Mouse (Mus musculus) midbrain, embryonic 14.5 days (tissue): ENCODE results near the gene Foxred2. TPM values are rescaled to one million over a fixed set of nuclear protein-coding genes. Genes with fewer than 3 reads are reported as not detected.
A peak's percentile ranks its signal among the peaks of the same experiment; 100 is the strongest.

Source experiments
- ATAC-seq: fragments of 200-750 bp; cut with Nextera tagmentation; 2 replicates; pipeline ENCODE4 v1.8.0; 2017; ENCODE audit warnings: moderate number of reproducible peaks, moderate library complexity; ENCODE audit not compliant: low FRiP score, low TSS enrichment
- DNase-seq: peaks from one replicate; pipeline ENCODE4 v3.0.0-alpha.2; 2015
- H3K27ac ChIP-seq: fragments of 300-500 bp; sonication (generic); replicated peaks from 2 replicates; pipeline ENCODE4 v1.5.1; 2014; ENCODE audit warnings: mild to moderate bottlenecking, low read depth, low read length, moderate library complexity
- H3K27me3 ChIP-seq: fragments of 300-500 bp; sonication (generic); 2 replicates; pipeline ENCODE4 v1.6.1; 2014; ENCODE audit warnings: low read length, control low read depth, mixed read lengths; ENCODE audit not compliant: control insufficient read depth, insufficient read depth
- H3K36me3 ChIP-seq: fragments of 300-500 bp; sonication (generic); 2 replicates; pipeline ENCODE4 v1.6.1; 2014; ENCODE audit warnings: low read length, control low read depth; ENCODE audit not compliant: control insufficient read depth, insufficient read depth
- H3K4me1 ChIP-seq: fragments of 300-500 bp; sonication (generic); 2 replicates; pipeline ENCODE4 v1.6.1; 2014; ENCODE audit warnings: mild to moderate bottlenecking, antibody characterized with exemption, low read length, control low read depth; ENCODE audit not compliant: control insufficient read depth, insufficient read depth
- H3K4me2 ChIP-seq: fragments of 300-500 bp; sonication (generic); 2 replicates; pipeline ENCODE4 v1.6.1; 2014; ENCODE audit warnings: mild to moderate bottlenecking, low read length, moderate library complexity
- H3K4me3 ChIP-seq: fragments of 300-500 bp; sonication (generic); replicated peaks from 2 replicates; pipeline ENCODE4 v1.5.1; 2014; ENCODE audit warnings: low read depth, low read length
- H3K9ac ChIP-seq: fragments of 300-500 bp; sonication (generic); replicated peaks from 2 replicates; pipeline ENCODE4 v1.6.1; 2014; ENCODE audit warnings: mild to moderate bottlenecking, low read length, moderate library complexity
- H3K9me3 ChIP-seq: fragments of 300-500 bp; sonication (generic); 2 replicates; pipeline ENCODE4 v1.6.1; 2016; ENCODE audit warnings: low read length, control low read depth, mixed read lengths; ENCODE audit not compliant: control insufficient read depth
- WGBS: fragments of 180-500 bp; shearing (Covaris S2); extraction: QIAGEN DNeasy Blood & Tissue Kit; methylation state at CpG from one replicate; pipeline ENCODE4 v1.1.7; 2014; 5-methylcytosine and 5-hydroxymethylcytosine counted together
- polyA plus RNA-seq: library from polyadenylated mRNA; unstranded; fragments of >200 nt; fragmentation: Nextera tagmentation; extraction: Ambion mirVana; gene quantifications from 2 replicates; pipeline ENCODE4 v1.2.1, GENCODE M21; 2014

The Foxred2 gene
- polyA plus RNA-seq, 1 experiment from 2014 or later = 9.2 TPM

GRCm38 (mm10) chr15:77974165-77974841 lies 17.8 kb upstream of the Foxred2 start:
- no peaks in the 10 kb centered on the region for H3K27me3 ChIP-seq
- WGBS = 78% methylated on average over 6 of the region's 6 CpGs
- H3K4me3 ChIP-seq = no peak overlapping the region
- ATAC-seq (no peak), DNase-seq (no peak)
- peaks cover 12% of the 10 kb centered on the region for H3K4me1 ChIP-seq
- no peaks in the 10 kb centered on the region for H3K36me3 ChIP-seq
- no peaks in the 10 kb centered on the region for H3K9me3 ChIP-seq
- no peak overlapping the region for H3K27ac ChIP-seq
- H3K9ac ChIP-seq = no peak overlapping the region
- H3K4me2 ChIP-seq = no peak overlapping the region

- peak within 1 kb of the TSS; percentile 96 for H3K9ac ChIP-seq
- peak; percentile 87 for ATAC-seq
- H3K4me3 ChIP-seq = peak within 1 kb of the TSS; percentile 89
- peaks cover 14% of the 10 kb centered on the region for H3K4me1 ChIP-seq
- peaks cover 27% of the 10 kb centered on the region for H3K36me3 ChIP-seq
- peak within 1 kb of the TSS; percentile 98 for H3K4me2 ChIP-seq
- no peaks in the 10 kb centered on the region for H3K27me3 ChIP-seq
- H3K27ac ChIP-seq = peak within 1 kb of the TSS; percentile 99
- under 1% methylated on average over 72 of the region's 72 CpGs for WGBS
- H3K9me3 ChIP-seq = no peaks in the 10 kb centered on the region
- DNase-seq = peak; percentile 97
These were observed 14.2 kb upstream of the Foxred2 start, which contains the start of gene Eif3d for GRCm38 (mm10) chr15:77970470-77971292. Eif3d (minus strand) TSS chr15:77970813.

GRCm38 (mm10) chr15:77969940-77970469 lies 13.5 kb upstream of the Foxred2 start:
- Histone ChIP-seq H3K36me3 (peaks cover 34% of the 10 kb centered on the region), H3K9me3 (no peaks in the 10 kb centered on the region), H3K9ac (peak overlapping the region; percentile 96), H3K27me3 (no peaks in the 10 kb centered on the region), H3K4me3 (peak overlapping the region; percentile 89), H3K4me1 (peaks cover 14% of the 10 kb centered on the region), H3K4me2 (peak overlapping the region; percentile 98), H3K27ac (peak overlapping the region; percentile 99)
- no peak; the same call in 1 of the 2 replicates for ATAC-seq
- DNase-seq = no peak
- WGBS = 3% methylated on average over 15 of the region's 15 CpGs

- Histone ChIP-seq H3K4me3 (no peak overlapping the region), H3K27me3 (no peaks in the 10 kb centered on the region), H3K4me2 (no peak overlapping the region), H3K27ac (no peak overlapping the region), H3K9me3 (no peaks in the 10 kb centered on the region), H3K36me3 (peaks cover 83% of the 10 kb centered on the region), H3K9ac (no peak overlapping the region), H3K4me1 (peaks cover 8% of the 10 kb centered on the region)
- DNase-seq = no peak
- WGBS = 88% methylated on average over 9 of the region's 9 CpGs
- ATAC-seq = no peak
These were observed 8.6 kb upstream of the Foxred2 start for GRCm38 (mm10) chr15:77965117-77965528.

- ATAC-seq (no peak), DNase-seq (no peak)
- Histone ChIP-seq H3K9ac (no peak overlapping the region), H3K9me3 (no peaks in the 10 kb centered on the region), H3K36me3 (peaks cover 93% of the 10 kb centered on the region), H3K4me1 (no peaks in the 10 kb centered on the region), H3K27me3 (no peaks in the 10 kb centered on the region), H3K27ac (no peak overlapping the region), H3K4me3 (no peak overlapping the region), H3K4me2 (no peak overlapping the region)
- WGBS = 96% methylated on average over 5 of the region's 5 CpGs
These were observed 5.9 kb upstream of the Foxred2 start for GRCm38 (mm10) chr15:77962447-77962846.

- WGBS = 92% methylated on average over 6 of the region's 6 CpGs
- ATAC-seq = no peak
These were observed 4.2 kb upstream of the Foxred2 start for GRCm38 (mm10) chr15:77960693-77961092.

GRCm38 (mm10) chr15:77958071-77958470 lies 1.5 kb upstream of the Foxred2 start:
- ATAC-seq (no peak), DNase-seq (no peak)
- Histone ChIP-seq H3K4me1 (peaks cover 24% of the 10 kb centered on the region), H3K27me3 (no peaks in the 10 kb centered on the region), H3K9me3 (no peaks in the 10 kb centered on the region), H3K9ac (no peak overlapping the region), H3K4me2 (no peak overlapping the region), H3K27ac (no peak overlapping the region), H3K4me3 (no peak overlapping the region), H3K36me3 (peaks cover 51% of the 10 kb centered on the region)
- 61% methylated on average over 3 of the region's 3 CpGs for WGBS

More at GRCm38 (mm10) chr15:77960693-77961092, 4.2 kb upstream of the Foxred2 start:
- H3K9me3 ChIP-seq = no peaks in the 10 kb centered on the region
- no peak overlapping the region for H3K4me2 ChIP-seq
- H3K4me1 ChIP-seq = peaks cover 11% of the 10 kb centered on the region
- no peak overlapping the region for H3K9ac ChIP-seq
- H3K27me3 ChIP-seq = no peaks in the 10 kb centered on the region
- H3K27ac ChIP-seq = no peak overlapping the region
- peaks cover 76% of the 10 kb centered on the region for H3K36me3 ChIP-seq
- no peak overlapping the region for H3K4me3 ChIP-seq
- DNase-seq = no peak

- Histone ChIP-seq H3K9me3 (no peaks in the 10 kb centered on the region), H3K4me1 (peaks cover 24% of the 10 kb centered on the region), H3K9ac (no peak overlapping the region; the same call in 1 of the 2 replicates), H3K4me3 (no peak overlapping the region), H3K36me3 (peaks cover 51% of the 10 kb centered on the region), H3K27me3 (no peaks in the 10 kb centered on the region), H3K27ac (no peak overlapping the region), H3K4me2 (no peak overlapping the region)
- 51% methylated on average over 5 of the region's 5 CpGs for WGBS
- no peak for ATAC-seq
- DNase-seq = no peak
These were observed 1.1 kb upstream of the Foxred2 start for GRCm38 (mm10) chr15:77957625-77958024.
